Mouse (Mus musculus) right cerebral cortex, postnatal 14 days (tissue): ENCODE measurements around the gene Zfp655.
"Not testable (repeated sequence)": the region's sequence is repeated elsewhere in the genome, so short reads cannot be mapped to it uniquely, and the experiment has no call there.

Experiments used
- DNase-seq: peaks from one replicate; pipeline ENCODE4 v3.0.0; 2022

Zfp655 gene

GRCm38 (mm10) chr5:145223395-145223794, 8.1 kb upstream of the Zfp655 start:
- no peak for DNase-seq

GRCm38 (mm10) chr5:145226453-145226852, 5.1 kb upstream of the Zfp655 start:
- no peak for DNase-seq

GRCm38 (mm10) chr5:145229283-145229682, 2.2 kb upstream of the Zfp655 start:
- DNase-seq: not testable (repeated sequence)

GRCm38 (mm10) chr5:145230641-145231040, 874 bp upstream of the Zfp655 start:
- DNase-seq: no peak

GRCm38 (mm10) chr5:145231893-145232411, 437 bp downstream of the Zfp655 start:
- DNase-seq: no peak

GRCm38 (mm10) chr5:145234636-145235035, 3.1 kb downstream of the Zfp655 start:
- no peak for DNase-seq

GRCm38 (mm10) chr5:145249520-145249919, 18.0 kb downstream of the Zfp655 start:
- DNase-seq: no peak

GRCm38 (mm10) chr5:145273568-145273967, 42.1 kb downstream of the Zfp655 start:
- DNase-seq: not testable (repeated sequence)

GRCm38 (mm10) chr5:145279948-145280347, 48.4 kb downstream of the Zfp655 start:
- DNase-seq: no peak

GRCm38 (mm10) chr5:145280371-145281143, 49.0 kb downstream of the Zfp655 start, which contains the start of gene Zscan25:
Gene Zscan25, plus strand, starts transcription at chr5:145280500.
- DNase-seq: peak; percentile 90

GRCm38 (mm10) chr5:145288382-145288781, 56.9 kb downstream of the Zfp655 start:
- DNase-seq: no peak

GRCm38 (mm10) chr5:145290697-145291096, 59.2 kb downstream of the Zfp655 start:
- no peak for DNase-seq

- DNase-seq: no peak
Measured at GRCm38 (mm10) chr5:145292398-145292797, 60.9 kb downstream of the Zfp655 start.
